Mouse (Mus musculus) heart, adult 18-20 months (tissue): ENCODE results near the gene Ppp3cb. TPM values are rescaled to one million over a fixed set of nuclear protein-coding genes. Genes with fewer than 3 reads are reported as not detected.
"Not testable (repeated sequence)": the region's sequence is repeated elsewhere in the genome, so short reads cannot be mapped to it uniquely, and the experiment has no call there.

Experiments
- DNase-seq, 2 experiments: peaks; one replicate each; pipeline ENCODE4 v3.0.0; 2021 to 2022; ENCODE audit warnings: mixed read lengths in 1 of 2
- long read RNA-seq, 2 experiments: library from polyadenylated mRNA; stranded (forward); transcript quantifications; one replicate each; pipeline ENCODE4 v2.0.0; 2021
- total RNA-seq, 2 experiments: library from RNA; stranded (reverse); gene quantifications; 2 replicates each; pipeline ENCODE4 v1.2.3; 2021

Gene Ppp3cb
- 10 to 100 TPM; 66.3 to 67.5 TPM for total RNA-seq
- long read RNA-seq, experiment 1, partial matches to known transcripts, result 8 of 17 reads
- long read RNA-seq, experiment 1, other reads (novel, unspliced or antisense), result 4 of 17 reads
- long read RNA-seq, experiment 2, partial matches to known transcripts, result 2 of 11 reads
- long read RNA-seq, experiment 2, other reads (novel, unspliced or antisense), result 4 of 11 reads

DNA sequence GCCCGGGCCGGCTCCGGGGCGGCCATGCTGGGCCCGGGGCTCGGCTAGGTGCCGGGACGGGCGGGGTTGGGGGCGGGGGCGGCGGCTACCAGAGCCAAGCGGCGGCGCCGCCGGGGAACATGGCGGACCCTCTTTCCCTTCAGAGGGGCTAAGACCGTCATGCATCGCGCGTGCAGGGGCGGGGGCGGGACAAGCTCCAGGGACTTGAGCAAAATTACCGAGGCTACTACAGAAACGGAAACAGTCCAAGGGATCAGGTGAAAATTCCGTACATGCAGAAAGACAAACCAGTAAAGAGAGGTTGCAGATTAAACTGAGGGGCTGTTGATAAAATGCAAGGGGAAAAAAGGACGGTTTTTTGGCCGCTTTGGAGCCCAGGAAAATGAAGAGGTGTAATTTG, at the start of gene Ppp3cb:
Ppp3cb (minus strand) TSS at position 159 of the 400 bp plus-strand sequence.
- peak; percentile 87 to 88 for DNase-seq

DNA sequence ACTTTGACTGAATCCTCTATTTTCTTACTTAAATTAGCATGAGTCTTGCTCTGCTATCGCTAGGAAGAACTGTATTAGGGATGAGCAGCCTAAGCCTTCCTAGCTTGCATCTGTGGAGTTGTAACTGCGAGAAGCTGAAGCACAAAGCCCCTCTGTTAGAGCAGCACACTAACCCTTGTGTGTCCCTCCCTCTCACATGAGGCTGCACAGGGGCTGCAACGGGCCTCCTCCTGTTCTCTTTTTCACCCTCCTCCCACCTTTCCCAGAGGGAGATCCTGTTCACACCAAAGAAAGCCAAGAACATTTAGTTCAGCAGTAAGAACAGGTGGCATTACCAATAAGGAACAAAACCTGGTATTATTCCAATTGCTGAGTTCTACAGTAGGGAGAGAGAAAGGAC, 49.4 kb upstream of the Ppp3cb start:
- DNase-seq, result no peak

DNA sequence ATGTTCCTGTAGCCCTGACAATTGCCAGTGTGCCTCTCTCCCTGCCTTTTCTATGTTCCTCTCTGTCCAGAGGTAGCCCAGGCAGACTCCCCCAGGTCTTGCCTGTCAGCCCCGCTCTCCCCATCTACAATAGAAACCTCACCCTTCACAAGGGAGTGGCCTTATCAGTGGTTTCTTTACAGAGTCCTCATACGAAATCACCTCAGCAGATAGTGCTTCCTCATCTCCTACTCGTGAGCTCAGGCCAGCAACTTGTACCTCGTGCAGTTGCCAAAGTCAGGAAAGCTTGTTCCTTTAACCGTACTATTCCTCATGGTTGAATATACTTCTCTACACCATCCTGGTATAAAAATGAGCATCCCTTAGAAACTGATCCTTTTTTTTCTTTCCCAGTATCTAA, 41.1 kb upstream of the Ppp3cb start:
- DNase-seq, result no peak

GRCm38 (mm10) chr14:20578822-20579407, 32.5 kb upstream of the Ppp3cb start:
- peak in 1 of 2 experiments; percentile 25 for DNase-seq

- peak; percentile 76 to 91 for DNase-seq
These were observed 29.8 kb upstream of the Ppp3cb start for GRCm38 (mm10) chr14:20576179-20576578.

GRCm38 (mm10) chr14:20573196-20573595, 26.8 kb upstream of the Ppp3cb start:
- DNase-seq, result not testable (repeated sequence)

DNA sequence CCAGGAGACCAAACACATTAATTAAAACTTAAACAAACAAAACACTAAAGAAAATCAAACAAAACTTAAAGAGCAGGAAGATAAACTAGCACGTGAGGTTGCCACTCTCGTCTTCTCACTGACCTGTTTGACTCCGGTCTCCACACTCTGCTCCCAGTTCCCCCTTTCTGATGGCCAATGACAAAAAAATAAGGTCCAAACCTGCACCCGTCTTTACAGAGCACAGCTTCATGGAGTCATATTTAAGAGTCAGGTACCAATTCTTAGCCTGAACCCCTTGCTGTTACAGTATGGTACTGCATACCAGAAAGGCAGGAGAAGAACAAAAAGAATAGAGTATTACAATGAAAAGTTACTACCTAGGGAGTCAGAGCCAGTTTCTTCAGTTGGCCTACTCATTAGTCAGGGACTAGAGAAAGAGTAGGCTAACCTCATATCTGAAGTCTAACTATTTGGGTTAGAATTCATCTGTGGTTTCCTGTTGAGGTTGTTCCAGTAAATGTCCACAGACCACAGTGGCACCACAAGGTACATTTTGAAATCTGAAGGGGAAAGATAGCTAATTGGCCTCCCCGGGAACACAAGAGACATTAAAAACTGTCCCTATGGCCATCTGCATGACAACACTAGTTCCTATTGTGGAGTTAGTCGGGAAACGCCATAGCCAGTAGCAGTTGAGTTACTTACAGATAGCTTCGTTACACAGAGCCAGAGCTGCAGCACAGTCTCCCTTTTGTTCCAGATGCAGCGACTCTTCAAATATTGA, 19.1 kb upstream of the Ppp3cb start:
- no peak for DNase-seq

GRCm38 (mm10) chr14:20564692-20565091, 18.3 kb upstream of the Ppp3cb start:
- no peak for DNase-seq

DNA sequence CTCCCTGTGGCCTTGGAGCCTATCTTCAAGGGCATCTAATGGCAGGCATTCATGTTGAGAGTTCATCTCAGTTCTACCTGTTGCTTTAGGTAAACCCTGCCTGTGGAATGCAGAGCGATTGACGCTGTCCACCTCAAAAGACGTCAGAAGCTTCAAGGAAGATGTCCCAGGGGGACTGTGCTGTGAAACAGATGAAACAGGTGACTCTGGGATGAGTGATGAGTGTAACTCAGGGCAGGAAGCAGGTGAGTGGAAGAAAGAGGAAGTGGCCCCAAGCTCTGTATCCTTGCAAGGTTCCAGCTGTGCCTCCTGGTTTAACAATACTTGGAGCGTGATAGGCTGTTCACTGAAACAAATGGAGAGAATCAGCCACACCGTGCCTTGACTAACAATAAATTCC, 15.5 kb upstream of the Ppp3cb start:
- DNase-seq, result no peak

GRCm38 (mm10) chr14:20550136-20550535, 3.8 kb upstream of the Ppp3cb start:
- DNase-seq, result no peak

- peak; percentile 89 to 95 for DNase-seq
These were observed 643 bp downstream of the Ppp3cb start for GRCm38 (mm10) chr14:20545529-20546331.

- no peak for DNase-seq
These were observed 1.6 kb downstream of the Ppp3cb start for GRCm38 (mm10) chr14:20544467-20545411.

- no peak for DNase-seq
These were observed 16.7 kb downstream of the Ppp3cb start for GRCm38 (mm10) chr14:20529643-20530042.

- no peak for DNase-seq
These were observed 26.2 kb downstream of the Ppp3cb start for GRCm38 (mm10) chr14:20520179-20520578.

- no peak for DNase-seq
These were observed 37.9 kb downstream of the Ppp3cb start for GRCm38 (mm10) chr14:20508424-20508823.

GRCm38 (mm10) chr14:20502966-20503365, 43.4 kb downstream of the Ppp3cb start:
- peak in 1 of 2 experiments; percentile 21 for DNase-seq

- DNase-seq, result no peak
These were observed 46.4 kb downstream of the Ppp3cb start for GRCm38 (mm10) chr14:20499982-20500381.

DNA sequence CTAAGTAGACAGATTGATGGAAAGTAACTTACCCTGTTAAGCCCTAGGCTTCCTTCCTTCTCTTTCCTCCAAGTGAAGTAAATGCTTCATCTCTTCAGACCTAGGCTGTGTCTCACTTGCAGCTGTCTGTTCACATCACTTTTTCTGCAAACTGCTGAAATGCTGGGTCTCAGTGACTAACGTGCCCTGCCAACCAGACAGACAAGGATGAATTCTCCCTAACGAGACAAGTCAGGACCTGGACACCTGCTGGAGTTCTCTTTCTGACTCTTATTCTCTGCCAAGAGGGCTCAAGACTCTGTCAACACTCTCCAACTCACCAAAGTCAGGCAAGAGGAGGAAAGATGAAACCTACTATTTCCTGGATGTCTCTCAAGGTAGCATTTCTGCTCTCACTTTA, 49.8 kb downstream of the Ppp3cb start, which contains the start of gene Mss51:
Mss51 (minus strand) TSS at position 299 of the 400 bp plus-strand sequence.
- no peak for DNase-seq

- DNase-seq, result no peak
These were observed 60.3 kb downstream of the Ppp3cb start for GRCm38 (mm10) chr14:20486031-20486430.

- no peak for DNase-seq
These were observed 64.2 kb downstream of the Ppp3cb start for GRCm38 (mm10) chr14:20482051-20482751.

DNA sequence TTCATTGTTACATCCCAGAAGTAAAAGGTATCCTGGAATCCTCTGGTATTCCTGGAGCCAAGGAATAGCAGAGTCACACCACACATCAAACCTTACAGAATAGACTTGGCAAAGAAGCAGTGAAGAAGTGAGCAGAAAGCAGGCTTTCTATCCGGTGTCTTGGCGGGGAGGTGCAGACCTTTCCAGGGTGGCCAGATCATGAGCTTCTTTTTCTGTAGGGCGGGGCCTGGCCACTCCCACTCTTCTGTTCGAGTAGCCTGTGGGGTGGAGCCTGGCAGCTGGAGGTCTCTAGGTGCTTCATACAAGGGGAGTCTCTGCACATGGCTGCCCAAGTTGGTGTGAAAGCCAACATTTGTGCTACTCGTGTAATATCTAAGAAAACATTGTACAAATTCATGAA, 65.2 kb downstream of the Ppp3cb start:
- DNase-seq, result peak in 1 of 2 experiments; percentile 15
